Mouse (Mus musculus) brown adipose tissue, adult 24 weeks (tissue): Measurements from ENCODE around the gene Naif1. TPM values are rescaled to one million over a fixed set of nuclear protein-coding genes. Genes with fewer than 3 reads are reported as not detected.
"Not testable (repeated sequence)": the region's sequence is repeated elsewhere in the genome, so short reads cannot be mapped to it uniquely, and the experiment has no call there.

Experiments
- H3K27ac ChIP-seq: fragments of 200-500 bp; replicated peaks from 2 replicates; pipeline ENCODE4 v1.5.1; 2012; ENCODE audit warnings: low read depth, mild to moderate bottlenecking, low read length
- H3K4me1 ChIP-seq: fragments of 200-500 bp; 2 replicates; pipeline ENCODE4 v1.6.1; 2012; ENCODE audit warnings: low read length, mixed read lengths; ENCODE audit not compliant: control insufficient read depth, insufficient read depth, insufficient read length
- H3K4me3 ChIP-seq: fragments of 200-500 bp; 2 replicates; pipeline ENCODE4 v1.5.1; 2012; ENCODE audit warnings: low read depth, mild to moderate bottlenecking, low read length, moderate library complexity; ENCODE audit not compliant: insufficient read depth
- polyA plus RNA-seq: library from polyadenylated mRNA; stranded (reverse); fragments of >200 nt; gene quantifications from 2 replicates; pipeline ENCODE4 v1.2.4, GENCODE M21; 2012; ENCODE audit not compliant: missing spikeins, insufficient read depth, insufficient read length

The Naif1 gene
- polyA plus RNA-seq, 1 experiment = 2.1 TPM

DNA sequence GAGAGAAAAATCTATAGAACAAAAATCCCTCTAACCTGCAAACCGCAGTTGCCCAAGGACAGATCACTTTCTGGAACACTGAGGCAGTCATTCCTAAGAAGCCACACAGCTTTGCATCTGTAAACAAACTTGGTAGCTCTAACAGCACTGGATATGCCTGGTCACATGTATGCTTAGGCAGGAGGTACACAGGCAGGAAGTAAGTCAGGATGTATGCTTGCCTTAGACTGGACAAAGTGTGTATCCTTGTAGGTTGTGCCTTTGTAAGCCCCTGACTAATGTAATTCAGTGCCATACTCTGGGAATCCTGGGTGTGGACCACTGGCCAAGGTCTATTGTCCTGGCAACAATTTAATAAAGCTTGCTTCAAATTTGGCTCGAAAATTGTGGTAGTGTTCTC is 13.5 kb downstream of the Naif1 start:
- Histone ChIP-seq H3K4me3 (no peak overlapping the region), H3K4me1 (peaks cover 2% of the 10 kb centered on the region; the same call in 1 of the 2 replicates), H3K27ac (no peak overlapping the region)

DNA sequence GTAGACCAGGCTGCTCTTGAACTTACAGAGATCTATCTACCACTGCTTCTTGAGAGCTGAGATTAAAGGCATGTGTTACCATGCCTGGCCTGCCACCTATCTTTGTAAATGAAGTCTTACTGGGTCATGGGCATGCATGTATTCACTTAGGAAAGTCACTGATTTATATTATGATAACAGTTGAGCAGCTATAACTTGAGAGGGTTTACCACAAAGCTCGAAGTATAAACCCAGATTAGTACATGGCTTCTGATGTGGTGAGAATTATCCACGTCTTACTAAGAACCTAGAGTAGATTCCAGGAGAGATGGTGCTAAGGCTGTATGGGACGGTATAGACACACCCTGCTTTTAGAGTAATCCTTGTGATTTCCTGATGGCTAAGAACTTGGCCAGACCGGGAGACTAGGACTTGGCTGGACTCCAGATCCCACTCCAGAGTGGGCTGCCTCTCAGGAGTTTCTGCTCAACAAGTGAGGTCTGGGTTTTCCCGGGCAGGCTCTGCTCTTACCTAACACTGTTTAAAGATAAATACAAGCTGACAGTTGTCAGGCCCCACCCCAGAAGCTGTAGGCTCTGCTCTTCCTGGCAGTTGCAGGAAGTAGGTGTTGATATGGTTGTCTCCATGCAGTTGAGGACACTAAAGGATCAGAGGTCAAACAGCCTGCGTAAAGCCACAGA is 14.1 kb downstream of the Naif1 start:
- H3K27ac ChIP-seq = no peak overlapping the region
- H3K4me3 ChIP-seq = no peak overlapping the region
- H3K4me1 ChIP-seq = peaks cover 2% of the 10 kb centered on the region; the same call in 1 of the 2 replicates

DNA sequence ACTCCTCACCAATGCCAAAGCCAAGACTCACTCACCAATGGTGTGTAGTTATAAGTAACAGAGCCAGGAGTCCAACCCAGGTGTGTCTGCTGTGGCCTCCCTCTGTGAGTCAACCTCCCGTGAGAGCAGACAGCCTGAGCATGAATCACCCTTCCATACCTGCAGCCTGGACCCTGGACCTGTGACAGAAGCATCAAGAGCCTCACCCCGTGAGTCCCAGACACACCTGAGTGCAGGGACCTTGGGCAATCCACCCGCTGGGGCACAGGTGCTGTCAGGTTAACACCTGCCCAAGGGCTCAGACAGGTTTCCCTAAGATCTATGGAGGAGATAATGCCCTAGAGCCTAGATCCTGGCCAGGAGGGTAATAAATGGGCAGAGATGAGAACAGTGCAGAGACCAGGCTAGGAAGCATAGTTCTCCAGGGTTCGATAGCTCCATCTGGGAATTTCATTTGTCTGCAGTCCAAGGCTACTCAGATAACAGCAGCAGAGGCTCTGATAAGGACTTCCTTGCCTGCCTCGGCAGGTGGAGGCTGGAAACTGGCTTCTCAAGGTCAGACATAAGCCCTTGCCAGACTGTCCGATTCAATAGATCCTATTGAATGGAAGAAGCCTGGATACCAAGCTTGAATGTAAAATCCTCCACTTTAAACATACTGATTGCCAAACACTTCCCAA is 20.9 kb downstream of the Naif1 start:
- Histone ChIP-seq H3K4me3 (no peak overlapping the region), H3K27ac (no peak overlapping the region)

DNA sequence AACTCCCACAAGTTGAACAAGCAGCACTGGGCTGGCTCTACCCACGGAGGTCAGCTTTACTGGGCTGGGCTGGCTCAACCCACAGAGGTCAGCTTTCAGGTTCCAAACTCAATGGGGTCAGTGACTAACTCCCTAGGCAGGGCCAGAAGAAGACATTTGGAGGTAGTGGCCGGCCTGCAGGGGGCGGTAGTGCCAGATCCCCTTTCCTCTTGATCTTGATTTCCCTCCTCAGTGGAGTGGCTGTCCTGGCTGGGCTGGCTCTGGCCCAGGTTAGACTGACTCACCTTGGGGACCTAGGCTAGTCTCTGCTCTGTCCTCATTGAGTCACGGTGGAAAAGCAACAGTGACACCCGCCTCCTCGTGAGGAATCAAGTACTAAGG is 21.4 kb downstream of the Naif1 start:
- Histone ChIP-seq H3K27ac (no peak overlapping the region), H3K4me1 (peaks cover 11% of the 10 kb centered on the region), H3K4me3 (no peak overlapping the region)

More for the DNA sequence above, 20.9 kb downstream of the Naif1 start:
- H3K4me1 ChIP-seq = peaks cover 11% of the 10 kb centered on the region

DNA sequence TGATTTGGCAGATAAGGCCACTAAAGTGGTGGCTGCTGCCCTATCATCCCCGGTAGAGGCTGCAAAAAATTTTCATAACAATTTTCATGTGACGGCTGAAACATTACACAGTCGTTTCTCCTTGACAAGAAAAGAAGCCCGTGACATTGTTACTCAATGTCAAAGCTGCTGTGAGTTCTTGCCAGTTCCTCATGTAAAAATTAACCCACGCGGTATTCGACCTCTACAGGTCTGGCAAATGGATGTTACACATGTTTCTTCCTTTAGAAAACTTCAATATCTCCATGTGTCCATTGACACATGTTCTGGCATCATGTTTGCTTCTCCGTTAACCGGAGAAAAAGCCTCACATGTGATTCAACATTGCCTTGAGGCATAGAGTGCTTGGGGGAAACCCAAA is 25.1 kb downstream of the Naif1 start:
- not testable (repeated sequence) for H3K4me1 ChIP-seq

DNA sequence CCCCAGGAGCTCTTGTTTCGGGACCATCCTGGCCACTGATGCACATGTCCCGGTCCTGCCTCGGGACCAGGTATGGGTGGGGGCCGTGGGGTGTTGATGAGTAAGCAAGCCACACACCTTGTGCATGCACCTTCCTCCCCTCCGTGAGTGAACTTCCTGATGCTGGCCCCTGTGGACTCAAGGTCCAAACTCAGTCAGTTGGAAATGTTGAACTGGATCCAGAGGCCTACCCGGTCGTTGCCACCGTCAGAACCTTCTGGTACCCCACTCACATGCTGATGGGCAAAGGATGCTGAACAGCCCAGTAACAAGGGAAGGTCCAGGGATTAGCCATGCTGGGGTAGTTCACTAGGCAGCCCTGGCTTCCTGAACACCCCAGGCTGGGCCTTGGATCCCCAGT is 32.1 kb downstream of the Naif1 start:
- H3K4me1 ChIP-seq = no peaks in the 10 kb centered on the region
- H3K4me3 ChIP-seq = no peak overlapping the region
- no peak overlapping the region for H3K27ac ChIP-seq

More for the DNA sequence above, 25.1 kb downstream of the Naif1 start:
- not testable (repeated sequence) for H3K27ac ChIP-seq, H3K4me3 ChIP-seq

DNA sequence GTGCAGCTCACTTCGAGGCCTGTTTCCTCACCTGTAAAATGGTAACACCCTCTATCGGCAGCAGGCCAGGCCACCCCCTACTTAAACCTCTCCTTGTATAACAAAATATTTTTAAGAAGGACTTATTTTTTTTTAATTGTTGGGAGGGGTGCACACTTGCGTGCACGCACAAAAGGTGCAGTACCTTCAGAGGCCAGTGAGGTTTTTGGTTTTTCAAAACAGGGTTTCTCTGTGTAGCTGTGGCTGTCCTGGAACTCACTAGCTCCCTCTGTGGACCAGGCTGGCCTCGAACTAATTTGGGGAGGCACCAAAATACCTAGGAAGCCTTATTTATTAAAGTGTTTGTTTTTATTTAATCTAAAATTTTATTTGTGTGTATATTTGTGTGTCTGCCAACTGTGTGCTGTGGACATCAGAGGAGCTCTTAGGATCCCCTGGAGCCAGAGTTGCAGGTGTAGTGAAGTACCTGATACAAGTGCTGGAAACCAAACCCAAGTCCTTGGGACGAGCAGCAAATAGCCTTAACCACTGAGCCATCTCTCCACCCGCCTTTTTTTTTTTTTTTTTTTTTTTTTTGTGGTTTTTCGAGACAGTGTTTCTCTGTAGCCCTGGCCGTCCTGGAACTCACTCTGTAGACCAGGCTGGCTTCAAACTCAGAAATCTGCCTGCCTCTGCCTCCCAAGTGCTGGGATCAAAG is 33.1 kb downstream of the Naif1 start:
- no peak overlapping the region for H3K4me3 ChIP-seq
- no peak overlapping the region for H3K27ac ChIP-seq
- H3K4me1 ChIP-seq = no peaks in the 10 kb centered on the region

DNA sequence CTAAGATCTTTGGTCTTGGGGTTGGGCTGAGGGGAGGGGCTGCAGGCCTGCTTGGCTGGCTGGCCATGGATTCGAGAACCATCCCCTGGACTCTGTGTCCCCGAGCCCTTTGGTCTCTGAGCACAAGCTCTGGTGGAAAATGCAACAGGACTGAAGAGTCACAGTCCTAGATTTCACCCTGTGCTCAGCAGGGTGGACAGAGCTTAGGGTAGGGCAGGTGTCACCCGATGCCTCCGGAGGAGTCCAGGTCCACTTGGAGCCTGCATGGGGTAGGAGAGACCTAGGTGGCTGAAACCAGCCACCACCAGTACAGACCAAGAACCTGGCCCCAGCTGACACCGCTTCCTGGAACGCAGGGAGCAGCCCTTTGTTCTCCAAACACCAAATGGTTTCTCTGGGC is 34.7 kb downstream of the Naif1 start:
- Histone ChIP-seq H3K4me1 (no peaks in the 10 kb centered on the region), H3K27ac (no peak overlapping the region), H3K4me3 (no peak overlapping the region)

DNA sequence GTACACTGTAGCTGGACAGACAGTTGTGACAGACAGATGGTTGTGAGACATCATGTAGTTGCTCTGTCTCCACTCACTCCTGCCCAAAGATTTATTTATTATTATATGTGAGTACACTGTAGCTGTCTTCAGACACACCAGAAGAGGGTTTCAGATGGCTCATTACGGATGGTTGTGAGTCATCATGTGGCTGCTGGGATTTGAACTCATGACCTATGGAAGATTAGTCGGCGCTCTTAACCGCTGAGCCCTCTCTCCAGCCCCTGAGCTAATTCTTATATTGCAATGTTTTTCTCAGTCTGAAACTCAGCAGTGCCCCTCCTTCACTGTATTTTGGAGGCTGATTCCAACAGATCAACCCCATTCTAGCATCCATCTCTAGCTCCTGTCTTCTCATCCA is 35.5 kb downstream of the Naif1 start:
- no peak overlapping the region for H3K4me3 ChIP-seq
- H3K4me1 ChIP-seq = no peaks in the 10 kb centered on the region
- no peak overlapping the region for H3K27ac ChIP-seq

DNA sequence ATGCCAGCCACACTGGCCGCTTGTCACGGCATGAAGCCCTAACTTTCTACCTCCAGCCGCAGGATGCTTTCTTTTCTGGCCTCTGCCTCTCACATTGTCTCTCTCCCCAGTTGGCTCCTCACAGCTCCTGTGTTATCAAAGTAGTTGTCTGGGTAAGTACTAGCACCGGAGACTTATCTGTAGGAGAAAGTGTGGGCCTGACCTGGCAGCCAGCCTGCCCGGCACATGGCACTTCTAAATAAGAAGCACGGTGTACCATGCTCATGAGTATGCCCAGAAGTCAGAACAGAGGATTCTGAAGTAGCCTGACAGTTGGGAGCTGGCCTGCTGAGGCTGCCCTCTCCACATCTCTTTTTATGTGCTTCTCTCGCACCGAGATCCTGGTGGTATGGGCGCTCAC is 35.9 kb downstream of the Naif1 start:
- Histone ChIP-seq H3K4me1 (no peaks in the 10 kb centered on the region), H3K4me3 (no peak overlapping the region), H3K27ac (no peak overlapping the region)

DNA sequence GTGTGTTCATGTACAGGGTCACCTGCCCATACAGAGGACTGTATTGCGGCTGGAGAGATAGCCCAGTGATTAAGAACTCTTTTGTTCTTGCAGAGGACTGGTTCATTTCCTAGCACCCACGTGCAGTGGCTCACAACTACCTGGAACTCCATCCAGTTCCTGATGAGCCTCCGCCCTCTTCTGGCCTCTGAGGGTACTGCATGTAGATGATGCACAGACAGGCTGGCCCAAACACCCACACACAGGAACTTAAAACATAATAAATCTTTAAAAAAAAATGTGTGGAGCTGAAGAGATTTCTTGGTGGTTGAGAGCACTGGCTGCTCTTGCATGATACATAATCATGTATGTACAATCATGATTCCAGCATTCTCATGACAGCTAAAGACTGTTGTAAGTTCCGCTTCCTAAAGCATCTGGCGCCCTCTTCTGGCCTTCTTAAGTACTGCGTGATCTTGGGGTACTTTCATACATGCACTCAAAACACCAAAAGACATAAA is 36.9 kb downstream of the Naif1 start:
- no peaks in the 10 kb centered on the region for H3K4me1 ChIP-seq
- no peak overlapping the region for H3K27ac ChIP-seq
- H3K4me3 ChIP-seq = no peak overlapping the region

DNA sequence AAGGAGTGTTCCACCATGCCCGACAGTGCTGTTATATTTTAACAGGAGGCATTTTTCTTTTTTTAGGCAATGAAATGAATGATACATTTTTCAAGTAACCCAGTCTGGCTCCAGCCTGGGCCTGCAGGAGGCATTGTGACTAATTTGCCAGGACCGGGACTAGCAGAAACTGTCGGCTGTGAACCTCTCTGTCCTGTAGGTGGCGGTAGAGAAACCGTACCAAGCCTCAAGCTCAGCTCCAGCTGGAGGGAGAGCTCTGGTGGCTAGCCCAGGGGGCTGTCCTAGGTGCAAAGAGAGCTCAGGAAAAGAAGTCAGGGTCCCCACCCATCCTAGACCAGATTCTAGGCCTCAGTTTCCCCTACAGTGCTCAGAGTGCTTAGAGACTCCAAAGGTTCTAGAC is 38.4 kb downstream of the Naif1 start:
- Histone ChIP-seq H3K27ac (no peak overlapping the region), H3K4me3 (no peak overlapping the region), H3K4me1 (no peaks in the 10 kb centered on the region; the same call in 1 of the 2 replicates)

DNA sequence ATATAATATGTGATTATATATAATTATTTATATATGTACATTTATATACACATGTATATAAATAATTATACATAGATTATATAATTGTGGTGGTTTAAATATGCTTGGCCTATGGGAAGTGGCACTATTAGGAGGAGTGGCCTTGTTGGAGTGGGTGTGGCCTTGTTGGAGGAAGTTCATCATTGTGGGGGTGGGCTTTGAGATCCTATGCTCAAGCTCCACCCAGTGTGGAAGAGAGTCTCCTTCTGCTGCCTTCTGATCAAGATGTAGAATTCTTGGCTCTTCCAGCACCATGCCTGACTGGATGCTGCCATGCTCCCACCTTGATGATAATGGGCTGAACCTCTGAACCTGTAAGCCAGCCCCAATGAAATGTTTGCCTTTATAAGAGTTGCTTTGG is 40.5 kb downstream of the Naif1 start:
- H3K4me3 ChIP-seq, H3K4me1 ChIP-seq, H3K27ac ChIP-seq: not testable (repeated sequence)

DNA sequence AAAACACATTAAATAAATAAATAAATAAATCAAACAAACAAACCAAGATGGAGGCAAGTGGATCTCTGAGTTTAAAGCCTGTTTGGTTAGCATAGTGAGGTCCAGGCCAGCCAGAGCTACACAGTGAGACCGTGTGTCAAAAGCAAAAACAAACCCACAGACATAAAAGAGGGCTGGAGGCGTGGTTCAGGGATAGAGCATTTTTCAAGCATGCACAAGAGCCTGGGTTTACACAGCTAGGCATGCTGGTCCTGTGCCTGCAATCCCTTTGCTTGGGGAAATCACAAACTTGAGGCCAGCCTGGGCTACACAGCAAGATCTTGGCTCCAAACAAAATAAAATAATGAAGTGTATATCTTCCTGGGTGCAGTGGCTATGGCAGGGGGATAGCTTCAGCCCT is 42.4 kb downstream of the Naif1 start:
- Histone ChIP-seq H3K27ac (no peak overlapping the region), H3K4me3 (no peak overlapping the region), H3K4me1 (peaks cover 9% of the 10 kb centered on the region)

DNA sequence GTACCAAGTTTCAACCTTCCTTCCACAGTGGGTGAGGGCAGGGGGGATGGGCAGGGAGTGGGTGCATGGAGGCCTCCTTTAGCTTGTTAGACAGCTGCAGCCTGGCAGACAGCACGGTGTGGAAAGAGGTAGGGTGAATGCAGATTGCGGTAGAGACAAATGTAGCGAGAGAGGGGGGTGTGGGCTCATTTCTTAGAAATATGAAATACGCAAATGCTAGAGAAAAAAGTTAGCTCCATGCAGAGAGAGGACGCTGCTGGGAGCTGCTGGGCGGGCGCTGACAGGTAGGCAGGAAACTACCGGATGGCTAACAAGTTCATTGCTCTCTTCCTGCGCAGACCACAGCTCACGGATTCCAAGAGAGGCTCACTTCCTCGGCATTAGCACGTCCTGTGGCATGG is 43.0 kb downstream of the Naif1 start:
- Histone ChIP-seq H3K27ac (no peak overlapping the region), H3K4me3 (no peak overlapping the region), H3K4me1 (peaks cover 9% of the 10 kb centered on the region)
